Mouse (Mus musculus): ENCODE measurements at regions not wholly inside any gene's neighbourhood (a gene's known extent, or its start where the extent isn't known, plus 50 kb on each side); places are given as distances from the start of the nearest gene placed in this dataset.
A peak's percentile ranks its signal among the peaks of the same experiment; 100 is the strongest.

GRCm38 (mm10) chr1:13834860-13835840 is 2258.0 kb downstream of the 4930444P10Rik start:
- no peak for DNase-seq

GRCm38 (mm10) chr1:13807786-13808185 is 2285.3 kb downstream of the 4930444P10Rik start:
- no peak for DNase-seq

GRCm38 (mm10) chr1:13800460-13800859 is 2292.7 kb downstream of the 4930444P10Rik start:
- DNase-seq = no peak

GRCm38 (mm10) chr1:13798848-13799247 is 2294.3 kb downstream of the 4930444P10Rik start:
- DNase-seq = no peak

- no peak for DNase-seq
These were observed 2297.9 kb downstream of the 4930444P10Rik start for GRCm38 (mm10) chr1:13795196-13795595.

- DNase-seq = peak; percentile 57
These were observed 2303.6 kb downstream of the 4930444P10Rik start for GRCm38 (mm10) chr1:13789318-13790085.

GRCm38 (mm10) chr1:13787016-13787415 is 2306.1 kb downstream of the 4930444P10Rik start:
- no peak for DNase-seq

GRCm38 (mm10) chr1:13784396-13784795 is 2308.7 kb downstream of the 4930444P10Rik start:
- peak; percentile 15 for DNase-seq

- no peak for DNase-seq
These were observed 2310.5 kb downstream of the 4930444P10Rik start for GRCm38 (mm10) chr1:13782633-13783032.

- DNase-seq = no peak
These were observed 2321.0 kb downstream of the 4930444P10Rik start for GRCm38 (mm10) chr1:13772106-13772505.

GRCm38 (mm10) chr1:13771014-13771463 is 2322.1 kb downstream of the 4930444P10Rik start:
- no peak for DNase-seq

- DNase-seq = no peak
These were observed 2338.6 kb downstream of the A830018L16Rik start for GRCm38 (mm10) chr1:13752479-13752878.

- no peak for DNase-seq
These were observed 2337.5 kb downstream of the A830018L16Rik start for GRCm38 (mm10) chr1:13751381-13751780.
